Mouse (Mus musculus) liver, adult 10 weeks (tissue): Measurements from ENCODE around the gene Asic3. TPM values are rescaled to one million over a fixed set of nuclear protein-coding genes. Genes with fewer than 3 reads are reported as not detected.

Experiments used
- polyA plus RNA-seq: library from polyadenylated mRNA; stranded (reverse); fragments of 350-450 nt; fragmentation: Illumina TruSeq; extraction: RNeasy Lipid Tissue Mini Kit (QIAGEN cat#74804); gene quantifications from one replicate; pipeline ENCODE4 v1.2.3, GENCODE M21; 2014; ENCODE audit warnings: low read depth, low replicate concordance

The Asic3 gene
- polyA plus RNA-seq, result not detected

GRCm38 (mm10) chr5:24413042-24413693 is at the start of gene Asic3:
TSS of gene Asic3 (plus strand) at chr5:24413392.

DNA sequence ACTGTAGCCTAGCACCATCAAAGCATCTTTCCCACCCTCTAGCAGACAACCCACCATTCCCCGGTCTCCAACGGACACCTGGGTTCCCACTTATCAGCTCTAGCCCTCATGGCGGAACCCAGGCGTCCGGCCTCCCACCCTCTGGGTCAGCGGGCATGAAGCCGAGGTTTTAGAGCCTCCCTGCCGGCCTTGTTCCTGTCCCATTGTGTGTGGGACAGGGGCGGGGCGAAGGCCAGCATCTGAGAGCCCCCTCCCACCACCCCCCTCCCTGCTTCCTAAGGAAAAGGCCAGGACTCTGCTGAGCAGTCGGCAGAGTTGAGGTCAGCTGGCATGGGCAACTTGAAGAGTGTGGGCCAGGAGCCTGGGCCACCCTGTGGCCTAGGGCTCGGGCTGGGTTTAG is 48.7 kb upstream of the Asic3 start, which contains the start of gene Nos3:
Gene Nos3 (plus strand): TSS at position 303 of the 400 bp plus-strand sequence.

GRCm38 (mm10) chr5:24391864-24392263 is 21.3 kb upstream of the Asic3 start, which contains the start of gene Atg9b:
TSS of gene Atg9b (minus strand) at chr5:24392143.

GRCm38 (mm10) chr5:24393392-24393997 is 19.7 kb upstream of the Asic3 start, which contains the start of gene Abcb8:
TSS of gene Abcb8 (plus strand) at chr5:24393663.

GRCm38 (mm10) chr5:24423129-24424003 is 10.2 kb downstream of the Asic3 start, which contains the start of the genes Cdk5 and Slc4a2:
TSS of gene Cdk5 (minus strand) at chr5:24423530.
TSS of gene Slc4a2 (plus strand) at chr5:24423837.

DNA sequence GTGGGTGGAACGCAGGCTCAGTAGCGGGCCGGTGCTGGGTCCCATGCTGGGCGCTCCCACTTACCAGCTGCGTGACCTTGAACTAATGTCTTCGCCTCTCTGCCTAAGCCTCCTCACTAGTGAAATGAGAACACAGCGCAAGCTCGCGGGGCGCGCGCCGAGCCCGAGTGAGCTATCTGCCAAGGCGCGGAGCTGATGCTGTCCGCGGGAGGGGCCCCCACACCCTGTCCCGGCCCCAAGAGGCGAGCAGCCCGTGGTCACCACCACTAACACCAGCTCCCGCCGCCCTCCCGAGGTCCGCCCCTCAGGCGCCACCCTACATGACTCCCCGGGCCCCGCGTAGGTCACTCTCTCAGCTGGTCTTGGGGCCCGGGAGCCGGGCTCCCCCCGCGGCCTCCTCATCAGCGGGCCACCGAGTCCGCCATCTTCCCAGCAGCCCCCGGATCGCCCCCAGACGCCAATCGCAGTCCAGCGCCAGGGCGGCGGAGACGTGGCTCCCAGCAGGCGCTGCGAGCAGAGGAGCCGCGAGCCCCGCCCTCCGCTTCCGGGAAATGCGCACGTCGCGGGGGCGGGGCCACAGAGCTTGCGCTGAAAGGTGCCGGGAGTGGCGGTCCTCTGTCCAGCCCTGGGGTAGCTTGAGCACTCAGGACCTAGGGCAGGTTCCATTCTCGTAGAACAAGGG is 31.7 kb downstream of the Asic3 start, which contains the start of gene Fastk:
Gene Fastk (minus strand): TSS at position 542 of the 682 bp plus-strand sequence.

DNA sequence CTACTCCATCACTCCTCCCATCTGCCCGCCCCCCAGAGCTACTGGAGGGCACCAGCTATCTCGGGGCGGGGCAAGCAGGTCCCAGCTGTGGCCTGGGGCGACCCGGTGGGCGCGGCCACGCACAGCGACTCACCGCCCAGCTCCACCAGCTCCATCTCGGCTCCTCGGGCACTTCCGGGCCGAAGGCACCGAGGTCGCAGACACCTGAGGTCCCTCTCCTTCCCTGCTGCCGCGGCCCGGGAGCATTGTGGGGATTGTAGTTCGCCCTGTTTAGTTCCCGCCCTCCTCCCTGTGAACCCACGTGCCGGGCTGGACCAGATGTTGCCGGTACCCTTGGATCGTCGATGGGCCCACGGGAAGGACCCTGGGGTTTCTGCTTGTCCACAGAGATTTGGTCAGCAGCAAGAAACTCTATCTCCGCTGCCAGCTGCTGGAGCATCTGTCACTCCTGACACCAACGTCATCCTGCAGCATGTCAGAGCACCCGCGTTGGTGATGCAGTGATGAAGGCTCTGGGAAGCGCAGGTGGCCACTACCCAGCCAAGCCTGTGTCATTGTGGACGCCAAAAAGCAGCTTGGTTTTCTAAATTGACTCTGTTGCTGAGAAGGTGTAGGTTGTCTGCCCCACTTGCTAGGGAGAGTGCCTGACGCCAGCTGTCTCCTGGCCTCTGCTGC is 34.6 kb downstream of the Asic3 start, which contains the start of gene Tmub1:
Gene Tmub1 (minus strand): TSS at position 231 of the 675 bp plus-strand sequence.

GRCm38 (mm10) chr5:24452030-24452690 is 39.0 kb downstream of the Asic3 start, which contains the start of gene Agap3:
TSS of gene Agap3 (plus strand) at chr5:24452177.

Other genes with a start within 250 kb of the Asic3 start
- gene Nupl2, start 248.4 kb upstream of the Asic3 start, polyA plus RNA-seq, result 2.8 TPM
- not detected for gene Kcnh2, start 61.8 kb upstream of the Asic3 start, polyA plus RNA-seq
- 0.19 TPM for gene Nos3, start 48.6 kb upstream of the Asic3 start, polyA plus RNA-seq
- gene Atg9b, start 21.2 kb upstream of the Asic3 start, polyA plus RNA-seq, result not detected
- gene Abcb8, start 19.7 kb upstream of the Asic3 start, polyA plus RNA-seq, result 3.7 TPM
- gene Cdk5, start 10.1 kb downstream of the Asic3 start, polyA plus RNA-seq, result 11.4 TPM
- gene Slc4a2, start 10.4 kb downstream of the Asic3 start, polyA plus RNA-seq, result 4.2 TPM
- 6.2 TPM for gene Fastk, start 31.9 kb downstream of the Asic3 start, polyA plus RNA-seq
- 0.82 TPM for gene Tmub1, start 34.5 kb downstream of the Asic3 start, polyA plus RNA-seq
- gene Agap3, start 38.8 kb downstream of the Asic3 start, polyA plus RNA-seq, result 1.6 TPM
- not detected for gene Gbx1, start 113.8 kb downstream of the Asic3 start, polyA plus RNA-seq
- gene Asb10, start 127.6 kb downstream of the Asic3 start, polyA plus RNA-seq, result not detected
- gene 4931409K22Rik, start 143.4 kb downstream of the Asic3 start, polyA plus RNA-seq, result not detected
- 7.4 TPM for gene Abcf2, start 164.1 kb downstream of the Asic3 start, polyA plus RNA-seq
- 0.77 TPM for gene Chpf2, start 173.3 kb downstream of the Asic3 start, polyA plus RNA-seq
- gene Smarcd3, start 211.0 kb downstream of the Asic3 start, polyA plus RNA-seq, result not detected